Mouse (Mus musculus): Measurements from ENCODE around the gene Slc16a12. TPM values are rescaled to one million over a fixed set of nuclear protein-coding genes. Genes with fewer than 3 reads are reported as not detected.
A peak's percentile ranks its signal among the peaks of the same experiment; 100 is the strongest.
"Not testable (repeated sequence)": the region's sequence is repeated elsewhere in the genome, so short reads cannot be mapped to it uniquely, and the experiment has no call there.

Slc16a12 gene
- polyA plus RNA-seq, 1 experiment from 2014 or later: 11.2 TPM

GRCm38 (mm10) chr19:34752391-34753092, 5.5 kb upstream of the Slc16a12 start:
- ATAC-seq (replicated peaks; ENCODE audit: insufficient number of reproducible peaks, insufficient read depth, low FRiP score, low read depth): no peak
- 55% methylated on average over 3 of the region's 3 CpGs for WGBS

GRCm38 (mm10) chr19:34751150-34751549, 4.1 kb upstream of the Slc16a12 start:
- Histone ChIP-seq H3K36me3 (no peaks in the 10 kb centered on the region), H3K4me1 (replicated peaks) (peaks cover 15% of the 10 kb centered on the region), H3K4me2 (no peak overlapping the region), H3K27ac (no peak overlapping the region), H3K9ac (no peak overlapping the region), H3K9me3 (replicated peaks) (no peaks in the 10 kb centered on the region), H3K27me3 (no peaks in the 10 kb centered on the region), H3K4me3 (no peak overlapping the region)
- ATAC-seq (replicated peaks; ENCODE audit: insufficient number of reproducible peaks, insufficient read depth, low FRiP score, low read depth): no peak
- 74% methylated on average over 4 of the region's 4 CpGs for WGBS

More at GRCm38 (mm10) chr19:34752391-34753092, 5.5 kb upstream of the Slc16a12 start:
- no peak overlapping the region for H3K9ac ChIP-seq
- no peaks in the 10 kb centered on the region for H3K36me3 ChIP-seq
- H3K4me3 ChIP-seq: no peak overlapping the region
- H3K27me3 ChIP-seq: no peaks in the 10 kb centered on the region
- no peaks in the 10 kb centered on the region for H3K9me3 ChIP-seq (replicated peaks)
- no peak overlapping the region for H3K4me2 ChIP-seq
- peak overlapping the region; percentile 44 for H3K27ac ChIP-seq
- H3K4me1 ChIP-seq (replicated peaks): peaks cover 9% of the 10 kb centered on the region

GRCm38 (mm10) chr19:34748992-34749391, 1.9 kb upstream of the Slc16a12 start:
- no peak overlapping the region for H3K4me3 ChIP-seq
- no peaks in the 10 kb centered on the region for H3K27me3 ChIP-seq
- H3K4me1 ChIP-seq (replicated peaks): peaks cover 15% of the 10 kb centered on the region
- H3K9ac ChIP-seq: no peak overlapping the region
- no peak for ATAC-seq (replicated peaks; ENCODE audit: insufficient number of reproducible peaks, insufficient read depth, low FRiP score, low read depth)
- WGBS: 86% methylated on average over 2 of the region's 2 CpGs
- H3K27ac ChIP-seq: no peak overlapping the region
- H3K36me3 ChIP-seq: no peaks in the 10 kb centered on the region
- H3K9me3 ChIP-seq (replicated peaks): no peaks in the 10 kb centered on the region
- H3K4me2 ChIP-seq: no peak overlapping the region

GRCm38 (mm10) chr19:34747969-34748368, 880 bp upstream of the Slc16a12 start:
- not testable (repeated sequence) for H3K27ac ChIP-seq; ATAC-seq (replicated peaks; ENCODE audit: insufficient number of reproducible peaks, insufficient read depth, low FRiP score, low read depth); H3K4me3 ChIP-seq; H3K9me3 ChIP-seq (replicated peaks); H3K36me3 ChIP-seq; H3K9ac ChIP-seq; H3K27me3 ChIP-seq
- WGBS: 87% methylated on average over 6 of the region's 6 CpGs
- H3K4me2 ChIP-seq: peak overlapping the region; percentile 94; the same call in 1 of the 2 replicates
- peaks cover 15% of the 10 kb centered on the region for H3K4me1 ChIP-seq (replicated peaks)

GRCm38 (mm10) chr19:34746201-34746600, 888 bp downstream of the Slc16a12 start:
- Histone ChIP-seq H3K9me3 (replicated peaks) (no peaks in the 10 kb centered on the region), H3K27me3 (no peaks in the 10 kb centered on the region), H3K4me2 (peak overlapping the region; percentile 94), H3K9ac (peak overlapping the region; percentile 69), H3K27ac (peak overlapping the region; percentile 80), H3K4me1 (replicated peaks) (peaks cover 6% of the 10 kb centered on the region), H3K4me3 (peak overlapping the region; percentile 70), H3K36me3 (no peaks in the 10 kb centered on the region)
- WGBS: 10% methylated on average over 9 of the region's 9 CpGs
- no peak for ATAC-seq (replicated peaks; ENCODE audit: insufficient number of reproducible peaks, insufficient read depth, low FRiP score, low read depth)

GRCm38 (mm10) chr19:34745012-34745411, 2.1 kb downstream of the Slc16a12 start:
- WGBS: 74% methylated on average over 8 of the region's 8 CpGs
- H3K4me1 ChIP-seq (replicated peaks): peaks cover 6% of the 10 kb centered on the region
- ATAC-seq (replicated peaks; ENCODE audit: insufficient number of reproducible peaks, insufficient read depth, low FRiP score, low read depth): no peak
- H3K9ac ChIP-seq: no peak overlapping the region
- peak overlapping the region; percentile 94 for H3K4me2 ChIP-seq
- H3K27ac ChIP-seq: peak overlapping the region; percentile 22; the same call in 1 of the 2 replicates
- no peaks in the 10 kb centered on the region for H3K27me3 ChIP-seq
- H3K9me3 ChIP-seq (replicated peaks): no peaks in the 10 kb centered on the region
- peak overlapping the region; percentile 70; the same call in 1 of the 2 replicates for H3K4me3 ChIP-seq
- H3K36me3 ChIP-seq: no peaks in the 10 kb centered on the region

- H3K4me3 ChIP-seq: no peak overlapping the region
- H3K9me3 ChIP-seq (replicated peaks): no peaks in the 10 kb centered on the region
- H3K27ac ChIP-seq: no peak overlapping the region
- H3K27me3 ChIP-seq: no peaks in the 10 kb centered on the region
- H3K4me1 ChIP-seq (replicated peaks): peaks cover 4% of the 10 kb centered on the region; the same call in 1 of the 2 replicates
- H3K9ac ChIP-seq: no peak overlapping the region
- 86% methylated on average over 3 of the region's 3 CpGs for WGBS
- ATAC-seq (replicated peaks; ENCODE audit: insufficient number of reproducible peaks, insufficient read depth, low FRiP score, low read depth): no peak
- H3K36me3 ChIP-seq: no peaks in the 10 kb centered on the region
- no peak overlapping the region for H3K4me2 ChIP-seq
Observed at GRCm38 (mm10) chr19:34737916-34738315, 9.2 kb downstream of the Slc16a12 start.

- no peak overlapping the region for H3K27ac ChIP-seq
- ATAC-seq (replicated peaks; ENCODE audit: insufficient number of reproducible peaks, insufficient read depth, low FRiP score, low read depth): no peak
- 57% methylated on average over 4 of the region's 4 CpGs for WGBS
Observed at GRCm38 (mm10) chr19:34735900-34736299, 11.2 kb downstream of the Slc16a12 start.

GRCm38 (mm10) chr19:34733020-34733419, 14.1 kb downstream of the Slc16a12 start:
- peaks cover 4% of the 10 kb centered on the region; the same call in 1 of the 2 replicates for H3K4me1 ChIP-seq (replicated peaks)
- H3K27me3 ChIP-seq: no peaks in the 10 kb centered on the region
- H3K36me3 ChIP-seq: no peaks in the 10 kb centered on the region
- no peak overlapping the region for H3K4me3 ChIP-seq
- no peak overlapping the region for H3K9ac ChIP-seq
- 62% methylated on average over 3 of the region's 3 CpGs for WGBS
- no peak overlapping the region for H3K27ac ChIP-seq
- no peak for ATAC-seq (replicated peaks; ENCODE audit: insufficient number of reproducible peaks, insufficient read depth, low FRiP score, low read depth)
- no peaks in the 10 kb centered on the region for H3K9me3 ChIP-seq (replicated peaks)
- H3K4me2 ChIP-seq: no peak overlapping the region

More at GRCm38 (mm10) chr19:34735900-34736299, 11.2 kb downstream of the Slc16a12 start:
- Histone ChIP-seq H3K9me3 (replicated peaks) (no peaks in the 10 kb centered on the region), H3K36me3 (no peaks in the 10 kb centered on the region), H3K9ac (no peak overlapping the region), H3K4me1 (replicated peaks) (peaks cover 4% of the 10 kb centered on the region; the same call in 1 of the 2 replicates), H3K4me2 (no peak overlapping the region), H3K27me3 (no peaks in the 10 kb centered on the region), H3K4me3 (no peak overlapping the region)

- Histone ChIP-seq H3K4me3 (no peak overlapping the region), H3K4me1 (replicated peaks) (peaks cover 4% of the 10 kb centered on the region; the same call in 1 of the 2 replicates), H3K9me3 (replicated peaks) (no peaks in the 10 kb centered on the region), H3K9ac (no peak overlapping the region), H3K36me3 (no peaks in the 10 kb centered on the region), H3K4me2 (no peak overlapping the region), H3K27me3 (no peaks in the 10 kb centered on the region), H3K27ac (no peak overlapping the region)
- ATAC-seq (replicated peaks; ENCODE audit: insufficient number of reproducible peaks, insufficient read depth, low FRiP score, low read depth): no peak
- WGBS: 77% methylated on average over 5 of the region's 5 CpGs
Observed at GRCm38 (mm10) chr19:34731356-34731755, 15.7 kb downstream of the Slc16a12 start.

GRCm38 (mm10) chr19:34730584-34730983, 16.5 kb downstream of the Slc16a12 start:
- Histone ChIP-seq H3K4me2 (no peak overlapping the region), H3K4me1 (replicated peaks) (peaks cover under 1% of the 10 kb centered on the region; the same call in 1 of the 2 replicates), H3K9me3 (replicated peaks) (no peaks in the 10 kb centered on the region), H3K27me3 (no peaks in the 10 kb centered on the region), H3K9ac (no peak overlapping the region), H3K4me3 (no peak overlapping the region), H3K36me3 (no peaks in the 10 kb centered on the region), H3K27ac (no peak overlapping the region)
- ATAC-seq (replicated peaks; ENCODE audit: insufficient number of reproducible peaks, insufficient read depth, low FRiP score, low read depth): no peak
- WGBS: 91% methylated on average over 4 of the region's 4 CpGs

GRCm38 (mm10) chr19:34729505-34729904, 17.6 kb downstream of the Slc16a12 start:
- no peaks in the 10 kb centered on the region for H3K36me3 ChIP-seq

More at GRCm38 (mm10) chr19:34729505-34729904, 17.6 kb downstream of the Slc16a12 start:
- Histone ChIP-seq H3K9me3 (replicated peaks) (no peaks in the 10 kb centered on the region), H3K27ac (no peak overlapping the region), H3K4me2 (no peak overlapping the region), H3K27me3 (no peaks in the 10 kb centered on the region), H3K4me1 (replicated peaks) (peaks cover 4% of the 10 kb centered on the region; the same call in 1 of the 2 replicates), H3K4me3 (no peak overlapping the region), H3K9ac (no peak overlapping the region)
- WGBS: 81% methylated on average over 3 of the region's 3 CpGs
- no peak for ATAC-seq (replicated peaks; ENCODE audit: insufficient number of reproducible peaks, insufficient read depth, low FRiP score, low read depth)

Measured in heart, embryonic 15.5 days (tissue).